Mouse (Mus musculus): ENCODE data around the gene Ino80. TPM values are rescaled to one million over a fixed set of nuclear protein-coding genes. Genes with fewer than 3 reads are reported as not detected.

Ino80 gene
- polyA plus RNA-seq (2012; rRNA removed): 3.6 and 4.2 TPM in 2 replicates

DNA sequence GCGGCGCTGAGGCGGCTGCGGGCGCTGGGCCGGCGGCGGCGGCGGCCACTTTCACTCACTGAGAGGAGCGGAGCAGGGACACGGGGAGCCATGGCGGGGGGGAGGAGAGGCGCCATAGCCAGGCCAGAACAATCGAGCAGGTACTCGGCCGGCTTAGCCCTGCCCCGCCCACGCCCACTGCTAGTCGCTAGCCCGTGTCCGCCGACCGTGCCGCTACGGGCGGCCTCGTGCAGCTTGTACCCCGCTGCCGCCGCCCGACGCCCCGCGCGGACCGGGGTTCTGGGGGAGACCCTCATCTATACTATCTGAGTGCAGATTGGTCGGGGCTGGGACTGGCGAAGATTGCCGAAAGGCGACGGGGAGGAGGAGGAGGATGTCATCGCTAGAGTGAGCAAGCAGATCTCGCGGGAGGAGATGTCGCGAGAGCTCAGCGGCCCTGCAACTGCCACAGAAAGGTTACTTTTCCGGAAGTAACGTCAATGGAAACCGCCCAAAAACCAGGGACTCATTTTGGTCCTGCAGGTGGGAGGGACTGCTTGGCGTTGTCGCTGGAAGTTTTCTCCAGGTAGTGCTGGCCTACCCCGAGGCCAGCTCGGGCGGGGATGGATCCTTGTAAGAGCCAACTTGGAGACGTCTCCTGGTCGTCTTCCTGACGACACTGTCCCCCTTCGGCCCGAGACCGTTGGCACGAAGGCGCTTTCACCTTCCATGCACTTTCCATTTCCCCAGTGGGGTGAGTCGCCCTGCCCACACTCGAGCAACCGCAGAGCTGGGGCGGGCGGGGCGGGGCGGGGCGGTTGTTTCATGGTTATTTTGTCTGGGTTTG is at the start of gene Ino80:
Ino80 (minus strand) TSS at position 117 of the 826 bp plus-strand sequence.

DNA sequence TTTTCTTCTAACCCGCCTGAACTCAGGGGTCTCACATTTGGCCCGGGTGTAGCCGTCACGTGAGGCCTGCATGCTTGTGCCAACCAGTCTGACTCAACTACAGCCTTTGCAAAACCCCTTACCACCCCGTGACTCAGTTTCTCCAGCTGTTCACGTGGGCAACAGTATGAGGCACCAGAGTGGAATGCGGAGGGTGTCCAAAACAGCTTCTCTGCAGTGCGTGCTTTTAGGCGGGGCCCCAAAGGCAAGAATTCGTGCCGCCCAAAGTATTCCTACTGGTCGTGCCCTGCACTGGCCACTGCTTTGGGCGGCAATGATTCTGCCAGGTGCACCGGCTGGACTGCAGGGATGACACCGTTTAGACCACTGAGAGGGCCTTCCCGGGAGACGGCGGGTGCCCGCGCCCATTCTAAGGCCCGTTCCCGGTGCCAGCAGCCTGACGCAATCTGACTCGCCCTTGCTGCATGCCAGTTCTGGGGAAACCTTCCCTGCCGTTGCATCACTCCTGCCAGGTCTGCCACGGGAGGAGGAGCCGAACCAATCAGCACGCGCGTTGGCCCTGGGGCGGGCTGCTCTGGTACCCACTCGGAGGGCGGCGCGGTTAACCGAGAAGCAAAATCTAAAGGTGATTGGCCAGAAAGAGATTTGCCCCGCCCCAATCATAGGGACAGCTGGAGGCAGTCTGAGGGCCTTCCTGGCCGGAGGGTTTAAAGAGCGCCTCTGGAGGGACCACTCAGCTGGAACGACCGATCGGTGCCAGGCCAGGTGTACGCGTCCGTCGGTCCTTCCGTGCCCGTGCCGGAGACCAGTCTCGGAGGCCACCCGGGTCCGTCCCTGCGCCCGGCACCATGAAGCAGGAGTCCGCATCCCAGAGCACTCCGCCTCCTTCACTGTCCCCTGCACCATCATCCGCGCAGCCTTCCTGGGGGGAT is 126.7 kb downstream of the Ino80 start, which contains the start of gene Chac1:
Chac1 (plus strand) TSS at position 675 of the 932 bp plus-strand sequence.

DNA sequence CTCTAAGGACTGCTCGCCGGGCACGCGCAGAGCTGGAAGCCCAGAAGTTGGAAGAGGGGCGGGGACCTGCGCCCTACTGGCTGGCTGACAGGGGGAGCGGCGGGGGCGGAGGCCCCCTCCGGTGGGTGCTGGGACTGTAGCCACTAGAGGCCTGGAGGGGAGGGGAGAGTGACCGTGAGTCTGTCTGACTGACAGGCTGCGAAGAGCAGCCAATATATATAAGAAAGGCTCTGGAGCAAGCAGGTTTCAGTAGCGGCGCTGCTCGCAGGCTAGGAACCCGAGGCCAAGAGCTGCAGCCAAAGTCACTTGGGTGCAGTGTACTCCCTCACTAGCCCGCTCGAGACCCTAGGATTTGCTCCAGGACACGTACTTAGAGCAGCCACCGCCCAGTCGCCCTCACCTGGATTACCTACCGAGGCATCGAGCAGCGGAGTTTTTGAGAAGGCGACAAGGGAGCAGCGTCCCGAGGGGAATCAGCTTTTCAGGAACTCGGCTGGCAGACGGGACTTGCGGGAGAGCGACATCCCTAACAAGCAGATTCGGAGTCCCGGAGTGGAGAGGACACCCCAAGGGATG is 151.8 kb downstream of the Ino80 start, which contains the start of gene Dll4:
Dll4 (plus strand) TSS at position 217 of the 576 bp plus-strand sequence.

Other genes with a start within 250 kb of the Ino80 start
- 0.07 TPM in 1 of 2 replicates, not detected in the other for gene Ppp1r14d, start 247.8 kb downstream of the Ino80 start, polyA plus RNA-seq (2012; rRNA removed)
- 0.55 and 0.64 TPM in 2 replicates for gene Spint1, start 240.3 kb downstream of the Ino80 start, polyA plus RNA-seq (2012; rRNA removed)
- gene Rhov, start 206.4 kb downstream of the Ino80 start, polyA plus RNA-seq (2012; rRNA removed): 0.08 and 0.11 TPM in 2 replicates
- 4.1 and 4.5 TPM in 2 replicates for gene Vps18, start 188.9 kb downstream of the Ino80 start, polyA plus RNA-seq (2012; rRNA removed)
- gene Dll4, start 151.9 kb downstream of the Ino80 start, polyA plus RNA-seq (2012; rRNA removed): 2.2 and 2.8 TPM in 2 replicates
- 0.37 and 0.55 TPM in 2 replicates for gene Chac1, start 126.5 kb downstream of the Ino80 start, polyA plus RNA-seq (2012; rRNA removed)
- 0.19 and 0.21 TPM in 2 replicates for gene Exd1, start 69.9 kb upstream of the Ino80 start, polyA plus RNA-seq (2012; rRNA removed)
- 113 and 127 TPM in 2 replicates for gene Chp1, start 70.0 kb upstream of the Ino80 start, polyA plus RNA-seq (2012; rRNA removed)
- gene Nusap1, start 140.6 kb upstream of the Ino80 start, polyA plus RNA-seq (2012; rRNA removed): 27.1 and 28.6 TPM in 2 replicates
- gene Oip5, start 140.8 kb upstream of the Ino80 start, polyA plus RNA-seq (2012; rRNA removed): 13.5 and 14.4 TPM in 2 replicates
- 11.0 and 11.3 TPM in 2 replicates for gene Ndufaf1, start 185.1 kb upstream of the Ino80 start, polyA plus RNA-seq (2012; rRNA removed)
- 6.7 and 7.5 TPM in 2 replicates for gene Rtf1, start 197.4 kb upstream of the Ino80 start, polyA plus RNA-seq (2012; rRNA removed)

Data from liver, embryonic 18 days (tissue).